Mouse (Mus musculus): ENCODE measurements at regions not wholly inside any gene's neighbourhood (a gene's known extent, or its start where the extent isn't known, plus 50 kb on each side); places are given as distances from the start of the nearest gene placed in this dataset.

GRCm38 (mm10) chr16:53480664-53481063 is 1026.8 kb upstream of the Alcam start:
- Histone ChIP-seq H3K27me3 (replicated peaks) (no peaks in the 10 kb centered on the region), H3K36me3 (no peaks in the 10 kb centered on the region), H3K4me3 (no peak overlapping the region), H3K9me3 (no peaks in the 10 kb centered on the region), H3K9ac (no peak overlapping the region), H3K4me2 (replicated peaks) (no peak overlapping the region), H3K4me1 (no peaks in the 10 kb centered on the region), H3K27ac (no peak overlapping the region)
- no peak for ATAC-seq (ENCODE audit: low FRiP score, low read depth)

DNA sequence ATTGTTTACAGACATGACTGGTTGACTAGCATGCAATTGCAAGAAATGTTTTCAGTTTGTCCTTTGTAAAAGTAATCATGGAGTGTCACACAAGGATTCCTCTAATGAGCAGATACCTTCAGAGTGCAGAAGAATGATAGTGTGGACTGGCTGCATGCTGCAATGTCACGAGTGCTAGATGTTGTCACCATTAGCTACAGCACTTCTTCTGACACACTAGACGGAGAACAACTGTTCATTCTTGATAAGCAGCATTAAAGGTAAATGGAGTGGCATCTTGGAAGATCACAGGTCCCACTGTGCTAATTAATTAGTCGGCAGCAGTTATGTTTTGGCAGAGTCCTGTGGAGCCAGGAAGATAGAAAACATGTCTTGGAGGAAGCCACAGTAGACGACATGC is 985.6 kb upstream of the Alcam start:
- Histone ChIP-seq H3K27me3 (replicated peaks) (no peaks in the 10 kb centered on the region), H3K9ac (no peak overlapping the region), H3K4me3 (no peak overlapping the region), H3K27ac (no peak overlapping the region), H3K36me3 (no peaks in the 10 kb centered on the region), H3K4me1 (no peaks in the 10 kb centered on the region), H3K9me3 (no peaks in the 10 kb centered on the region), H3K4me2 (replicated peaks) (no peak overlapping the region)
- ATAC-seq (ENCODE audit: low FRiP score, low read depth) = no peak
- 87% methylated on average over 4 of the region's 4 CpGs for WGBS

DNA sequence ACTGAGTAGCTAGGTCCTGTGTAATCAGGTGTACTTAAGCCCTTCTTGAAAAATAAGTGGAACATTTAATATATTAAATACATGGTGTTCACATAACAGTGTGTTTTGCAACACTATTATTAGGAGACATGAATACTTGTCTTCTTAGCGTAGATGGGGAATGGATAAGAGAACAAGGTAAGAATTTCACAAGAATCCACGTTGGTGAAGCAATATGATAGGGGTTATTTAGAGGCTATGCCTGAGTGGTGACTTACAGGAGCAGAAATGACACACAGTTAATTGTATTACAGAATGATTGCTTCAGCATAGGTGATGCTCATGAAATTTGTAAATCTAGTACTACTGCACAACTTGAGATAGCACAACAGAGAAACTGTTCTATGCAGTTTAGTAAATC is 964.5 kb upstream of the Alcam start:
- Histone ChIP-seq H3K9me3 (no peaks in the 10 kb centered on the region), H3K4me1 (no peaks in the 10 kb centered on the region), H3K27me3 (replicated peaks) (no peaks in the 10 kb centered on the region), H3K9ac (no peak overlapping the region), H3K4me2 (replicated peaks) (no peak overlapping the region), H3K4me3 (no peak overlapping the region), H3K36me3 (no peaks in the 10 kb centered on the region), H3K27ac (no peak overlapping the region)
- 75% methylated on average over 2 of the region's 2 CpGs for WGBS
- ATAC-seq (ENCODE audit: low FRiP score, low read depth) = no peak

- Histone ChIP-seq H3K9me3 (no peaks in the 10 kb centered on the region), H3K27ac (no peak overlapping the region), H3K4me3 (no peak overlapping the region), H3K36me3 (no peaks in the 10 kb centered on the region), H3K27me3 (replicated peaks) (no peaks in the 10 kb centered on the region), H3K4me1 (no peaks in the 10 kb centered on the region), H3K9ac (no peak overlapping the region), H3K4me2 (replicated peaks) (no peak overlapping the region)
- WGBS = 71% methylated on average over 4 of the region's 4 CpGs
- no peak for ATAC-seq (ENCODE audit: low FRiP score, low read depth)
Measured at GRCm38 (mm10) chr16:53385176-53385575, 931.3 kb upstream of the Alcam start.

- Histone ChIP-seq H3K9me3 (no peaks in the 10 kb centered on the region), H3K27ac (no peak overlapping the region), H3K4me2 (replicated peaks) (no peak overlapping the region), H3K36me3 (no peaks in the 10 kb centered on the region), H3K27me3 (replicated peaks) (no peaks in the 10 kb centered on the region), H3K9ac (no peak overlapping the region), H3K4me1 (no peaks in the 10 kb centered on the region), H3K4me3 (no peak overlapping the region)
- WGBS = 97% methylated on average over 3 of the region's 3 CpGs
- ATAC-seq (ENCODE audit: low FRiP score, low read depth) = no peak
Measured at GRCm38 (mm10) chr16:53342153-53342552, 888.3 kb upstream of the Alcam start.

- H3K9ac ChIP-seq = no peak overlapping the region
- H3K4me2 ChIP-seq (replicated peaks) = no peak overlapping the region
- no peak overlapping the region for H3K27ac ChIP-seq
- H3K27me3 ChIP-seq (replicated peaks) = no peaks in the 10 kb centered on the region
- no peaks in the 10 kb centered on the region for H3K4me1 ChIP-seq
- no peak for ATAC-seq (ENCODE audit: low FRiP score, low read depth)
- no peak overlapping the region for H3K4me3 ChIP-seq
- no peaks in the 10 kb centered on the region for H3K36me3 ChIP-seq
- H3K9me3 ChIP-seq = no peaks in the 10 kb centered on the region
Measured at GRCm38 (mm10) chr16:53326353-53326752, 872.5 kb upstream of the Alcam start.

DNA sequence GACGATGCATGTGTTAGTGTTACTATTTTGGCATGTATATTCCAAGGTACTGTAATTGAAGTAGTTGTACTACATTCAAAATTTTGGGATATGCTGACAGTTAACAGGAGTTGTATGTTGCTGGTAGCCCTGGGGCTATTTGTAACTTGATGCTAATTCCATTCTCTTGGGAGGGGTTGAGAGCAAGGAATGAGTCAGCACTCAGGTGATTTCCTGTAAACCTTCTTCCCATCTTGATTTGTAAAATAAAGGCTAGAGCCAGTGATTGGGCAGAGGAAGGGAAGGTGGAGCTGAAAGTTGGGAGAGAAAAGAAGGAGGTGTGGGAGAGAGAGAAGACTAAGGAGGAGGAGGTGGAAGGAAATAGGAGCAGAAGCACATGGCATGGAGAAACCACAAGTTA is 838.2 kb upstream of the Alcam start:
- Histone ChIP-seq H3K4me2 (replicated peaks) (no peak overlapping the region), H3K4me1 (no peaks in the 10 kb centered on the region), H3K9me3 (no peaks in the 10 kb centered on the region), H3K27me3 (replicated peaks) (no peaks in the 10 kb centered on the region), H3K27ac (no peak overlapping the region), H3K36me3 (no peaks in the 10 kb centered on the region), H3K4me3 (no peak overlapping the region), H3K9ac (no peak overlapping the region)
- WGBS = 95% methylated on average over 1 of the region's 1 CpGs
- no peak for ATAC-seq (ENCODE audit: low FRiP score, low read depth)

GRCm38 (mm10) chr16:53282014-53282413 is 828.1 kb upstream of the Alcam start:
- no peak for ATAC-seq (ENCODE audit: low FRiP score, low read depth)
- 84% methylated on average over 2 of the region's 2 CpGs for WGBS
- H3K27ac ChIP-seq = no peak overlapping the region
- no peak overlapping the region for H3K4me2 ChIP-seq (replicated peaks)
- no peaks in the 10 kb centered on the region for H3K4me1 ChIP-seq
- no peaks in the 10 kb centered on the region for H3K36me3 ChIP-seq
- H3K9ac ChIP-seq = no peak overlapping the region
- H3K9me3 ChIP-seq = no peaks in the 10 kb centered on the region
- H3K27me3 ChIP-seq (replicated peaks) = no peaks in the 10 kb centered on the region
- no peak overlapping the region for H3K4me3 ChIP-seq

- Histone ChIP-seq H3K9me3 (no peaks in the 10 kb centered on the region), H3K4me1 (no peaks in the 10 kb centered on the region), H3K4me3 (no peak overlapping the region), H3K9ac (no peak overlapping the region), H3K27ac (no peak overlapping the region), H3K27me3 (replicated peaks) (no peaks in the 10 kb centered on the region), H3K36me3 (no peaks in the 10 kb centered on the region), H3K4me2 (replicated peaks) (no peak overlapping the region)
- ATAC-seq (ENCODE audit: low FRiP score, low read depth) = no peak
- WGBS = 28% methylated on average over 3 of the region's 3 CpGs
Measured at GRCm38 (mm10) chr16:53266116-53266515, 812.2 kb upstream of the Alcam start.

DNA sequence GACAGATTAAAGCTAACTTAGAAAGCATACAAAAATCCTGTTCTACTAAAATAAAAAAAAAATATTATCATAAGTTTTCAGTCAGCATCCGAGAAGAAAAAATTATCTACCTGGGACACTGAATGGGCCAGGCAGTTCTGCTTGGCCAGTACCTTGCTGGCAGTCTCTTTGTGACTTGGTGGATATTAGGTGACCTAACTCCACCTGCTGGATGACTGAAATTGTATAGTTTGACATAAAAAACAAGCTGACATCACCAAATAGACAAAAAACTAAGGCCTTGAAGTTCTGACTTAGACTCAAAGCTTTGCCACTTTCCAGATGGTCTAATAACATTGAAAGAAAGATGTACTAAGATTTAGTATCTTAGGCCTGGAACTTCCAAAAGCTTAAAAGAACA is 791.5 kb upstream of the Alcam start:
- no peak overlapping the region for H3K9ac ChIP-seq
- ATAC-seq (ENCODE audit: low FRiP score, low read depth) = no peak
- H3K9me3 ChIP-seq = no peaks in the 10 kb centered on the region
- H3K4me1 ChIP-seq = no peaks in the 10 kb centered on the region
- WGBS = 75% methylated on average over 1 of the region's 1 CpGs
- H3K4me2 ChIP-seq (replicated peaks) = no peak overlapping the region
- no peaks in the 10 kb centered on the region for H3K27me3 ChIP-seq (replicated peaks)
- H3K36me3 ChIP-seq = no peaks in the 10 kb centered on the region
- H3K4me3 ChIP-seq = no peak overlapping the region
- H3K27ac ChIP-seq = no peak overlapping the region

- Histone ChIP-seq H3K9me3 (no peaks in the 10 kb centered on the region), H3K4me2 (replicated peaks) (no peak overlapping the region), H3K27me3 (replicated peaks) (no peaks in the 10 kb centered on the region), H3K4me1 (no peaks in the 10 kb centered on the region), H3K27ac (no peak overlapping the region), H3K4me3 (no peak overlapping the region), H3K9ac (no peak overlapping the region), H3K36me3 (no peaks in the 10 kb centered on the region)
- 95% methylated on average over 3 of the region's 3 CpGs for WGBS
- no peak for ATAC-seq (ENCODE audit: low FRiP score, low read depth)
Measured at GRCm38 (mm10) chr16:53242126-53242537, 788.3 kb upstream of the Alcam start.

DNA sequence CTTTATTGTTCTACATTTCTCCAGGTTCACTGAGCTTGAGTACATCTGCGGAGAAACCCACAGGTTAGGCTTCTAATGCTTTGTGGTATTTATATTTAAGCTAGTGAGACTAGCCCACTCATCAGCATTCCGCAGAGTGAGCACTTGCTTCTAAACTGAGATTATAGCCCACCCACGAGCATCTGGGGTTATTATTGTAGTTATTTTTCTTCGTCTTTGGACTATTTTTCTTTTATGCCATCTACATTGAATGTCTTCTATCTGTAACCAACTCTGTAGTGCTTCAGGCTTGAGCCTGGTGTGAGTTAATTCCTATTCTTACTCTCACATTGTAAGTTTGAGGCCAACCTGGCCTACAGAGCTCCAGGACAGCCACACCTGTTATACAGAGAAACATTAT is 765.0 kb upstream of the Alcam start:
- Histone ChIP-seq H3K36me3 (no peaks in the 10 kb centered on the region), H3K27me3 (replicated peaks) (no peaks in the 10 kb centered on the region), H3K9me3 (no peaks in the 10 kb centered on the region), H3K4me2 (replicated peaks) (no peak overlapping the region), H3K9ac (no peak overlapping the region), H3K4me3 (no peak overlapping the region), H3K4me1 (no peaks in the 10 kb centered on the region), H3K27ac (no peak overlapping the region)
- no peak for ATAC-seq (ENCODE audit: low FRiP score, low read depth)
- 88% methylated on average over 4 of the region's 4 CpGs for WGBS

DNA sequence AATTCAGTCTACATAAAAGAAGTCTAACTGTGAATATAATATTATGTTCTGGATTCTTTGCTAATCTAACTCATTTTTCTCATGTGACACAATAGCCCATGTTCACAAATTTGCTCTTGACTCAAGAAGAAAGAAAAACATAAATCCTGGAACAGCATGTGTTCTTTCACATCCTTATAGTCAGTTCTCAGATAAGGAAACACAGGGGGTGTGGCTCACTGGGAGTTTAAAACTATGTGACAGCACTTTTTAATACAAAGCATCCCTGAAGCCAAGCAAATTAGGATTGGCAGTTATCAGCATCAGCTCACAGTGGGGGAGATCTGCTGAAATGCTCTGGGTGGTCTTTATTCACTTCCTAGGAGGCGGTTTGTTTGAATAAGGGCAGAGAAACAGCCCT is 747.6 kb upstream of the Alcam start:
- H3K4me3 ChIP-seq = no peak overlapping the region
- H3K4me2 ChIP-seq (replicated peaks) = no peak overlapping the region
- H3K4me1 ChIP-seq = no peaks in the 10 kb centered on the region
- no peak overlapping the region for H3K27ac ChIP-seq
- ATAC-seq (ENCODE audit: low FRiP score, low read depth) = no peak
- H3K27me3 ChIP-seq (replicated peaks) = no peaks in the 10 kb centered on the region
- WGBS = 31% methylated on average over 1 of the region's 1 CpGs
- no peaks in the 10 kb centered on the region for H3K9me3 ChIP-seq
- no peak overlapping the region for H3K9ac ChIP-seq
- H3K36me3 ChIP-seq = no peaks in the 10 kb centered on the region

DNA sequence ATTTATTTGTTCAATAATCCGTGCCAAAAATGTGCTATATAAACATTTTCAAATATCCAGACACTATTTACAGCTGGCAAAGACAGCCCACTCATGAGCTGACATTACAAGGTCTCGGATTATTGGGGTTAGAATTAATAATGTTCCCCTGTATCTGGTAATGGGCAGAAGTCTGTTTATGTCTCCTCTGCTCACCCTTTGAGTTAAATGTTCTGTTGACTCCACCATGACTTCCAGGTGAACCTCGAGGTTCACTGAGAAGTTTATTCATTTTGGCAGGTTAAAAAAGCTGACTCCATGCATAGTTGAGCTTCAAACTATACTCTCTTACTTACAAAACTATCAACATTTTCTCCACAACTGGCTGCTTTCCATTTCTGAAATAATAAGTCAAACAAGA is 732.6 kb upstream of the Alcam start:
- H3K36me3 ChIP-seq = no peaks in the 10 kb centered on the region
- H3K27ac ChIP-seq = no peak overlapping the region
- H3K4me3 ChIP-seq = no peak overlapping the region
- no peaks in the 10 kb centered on the region for H3K4me1 ChIP-seq
- no peak for ATAC-seq (ENCODE audit: low FRiP score, low read depth)
- WGBS = 65% methylated on average over 3 of the region's 3 CpGs
- H3K27me3 ChIP-seq (replicated peaks) = no peaks in the 10 kb centered on the region
- no peak overlapping the region for H3K4me2 ChIP-seq (replicated peaks)
- no peak overlapping the region for H3K9ac ChIP-seq
- no peaks in the 10 kb centered on the region for H3K9me3 ChIP-seq
